Mouse (Mus musculus) heart, postnatal 25 days (tissue): ENCODE results near the gene Pacsin1. TPM values are rescaled to one million over a fixed set of nuclear protein-coding genes. Genes with fewer than 3 reads are reported as not detected.

Experiments used
- DNase-seq: peaks from one replicate; pipeline ENCODE4 v3.0.0; 2022; ENCODE audit warnings: low spot score
- intact Hi-C: fragments of 180-260 bp; cut with DNase I; formaldehyde crosslinking; loops from one replicate; pipeline ENCODE4 v1.15.1; 2025
- total RNA-seq, 2 experiments: library from RNA; stranded (reverse); gene quantifications; 2 replicates each; pipeline ENCODE4 v1.2.3; 2021

Pacsin1 gene
- total RNA-seq: under 1 TPM; 0.25 to 0.62 TPM

- intact Hi-C loops: no loop called here
Measured at GRCm38 (mm10) chr17:27655089-27656010, at the start of gene Pacsin1. TSS of gene Pacsin1 (plus strand) at chr17:27655509.

DNA sequence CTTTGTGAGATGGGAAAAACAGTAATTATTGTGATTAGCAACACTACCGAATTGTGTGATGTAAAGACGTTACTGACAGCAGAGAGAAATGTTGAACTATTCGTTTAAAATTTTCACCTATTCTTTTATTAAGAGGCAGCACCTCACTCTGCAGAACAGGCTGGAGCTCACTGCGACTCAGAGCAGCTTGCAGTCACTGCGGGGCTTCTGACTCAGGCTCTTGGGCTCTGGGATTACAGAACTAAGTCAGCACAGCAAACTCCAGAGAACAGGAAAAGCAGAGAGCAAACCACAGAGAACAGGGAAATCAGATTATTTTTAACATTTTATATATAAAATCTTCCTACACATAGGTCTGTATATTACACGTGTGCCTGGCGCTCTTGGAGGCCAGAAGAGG lies 45.7 kb upstream of the Pacsin1 start:
- no peak for DNase-seq
- intact Hi-C loops: no loop called here

More at GRCm38 (mm10) chr17:27655089-27656010, at the start of gene Pacsin1:
- no peak for DNase-seq

GRCm38 (mm10) chr17:27610679-27611518 lies 44.4 kb upstream of the Pacsin1 start:
- DNase-seq: no peak
- intact Hi-C loops: no loop called here

GRCm38 (mm10) chr17:27611519-27611884 lies 43.8 kb upstream of the Pacsin1 start:
- intact Hi-C loops: no loop called here
- DNase-seq: no peak

DNA sequence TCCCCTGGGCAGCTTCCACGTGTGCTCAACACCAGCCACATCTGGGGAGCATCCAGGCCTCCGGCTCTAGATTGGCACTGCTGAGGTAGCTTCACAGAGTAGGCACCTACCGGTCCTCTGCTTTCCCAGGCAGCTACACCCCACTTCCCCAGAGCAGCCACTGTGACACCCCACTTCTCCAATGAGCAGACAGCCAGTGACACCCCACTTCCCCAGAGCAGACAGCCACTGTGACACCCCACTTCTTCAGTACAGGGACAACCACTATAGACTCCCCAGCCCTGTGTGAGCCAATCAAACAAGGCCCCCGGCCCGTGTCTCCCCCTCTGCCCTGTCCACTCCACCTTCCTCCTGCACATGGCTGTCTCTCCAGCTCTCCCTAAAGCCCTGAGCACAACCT lies 43.3 kb upstream of the Pacsin1 start:
- intact Hi-C loops: no loop called here
- DNase-seq: no peak

- no peak for DNase-seq
- intact Hi-C loops: no loop called here
Measured at GRCm38 (mm10) chr17:27613016-27613415, 42.3 kb upstream of the Pacsin1 start.

GRCm38 (mm10) chr17:27615388-27615787 lies 39.9 kb upstream of the Pacsin1 start:
- no peak for DNase-seq
- intact Hi-C loops: no loop called here

GRCm38 (mm10) chr17:27621161-27621560 lies 34.1 kb upstream of the Pacsin1 start:
- intact Hi-C loops: loop anchor here (2.0 to 5.0 kb wide), 2 partner anchors 16 to 34 kb away; no protein-coding TSS in a partner anchor
- DNase-seq: no peak

- DNase-seq: no peak
- intact Hi-C loops: loop anchor here (2.0 to 5.0 kb wide), 2 partner anchors 17 to 35 kb away; no protein-coding TSS in a partner anchor
Measured at GRCm38 (mm10) chr17:27621705-27622531, 33.4 kb upstream of the Pacsin1 start.

DNA sequence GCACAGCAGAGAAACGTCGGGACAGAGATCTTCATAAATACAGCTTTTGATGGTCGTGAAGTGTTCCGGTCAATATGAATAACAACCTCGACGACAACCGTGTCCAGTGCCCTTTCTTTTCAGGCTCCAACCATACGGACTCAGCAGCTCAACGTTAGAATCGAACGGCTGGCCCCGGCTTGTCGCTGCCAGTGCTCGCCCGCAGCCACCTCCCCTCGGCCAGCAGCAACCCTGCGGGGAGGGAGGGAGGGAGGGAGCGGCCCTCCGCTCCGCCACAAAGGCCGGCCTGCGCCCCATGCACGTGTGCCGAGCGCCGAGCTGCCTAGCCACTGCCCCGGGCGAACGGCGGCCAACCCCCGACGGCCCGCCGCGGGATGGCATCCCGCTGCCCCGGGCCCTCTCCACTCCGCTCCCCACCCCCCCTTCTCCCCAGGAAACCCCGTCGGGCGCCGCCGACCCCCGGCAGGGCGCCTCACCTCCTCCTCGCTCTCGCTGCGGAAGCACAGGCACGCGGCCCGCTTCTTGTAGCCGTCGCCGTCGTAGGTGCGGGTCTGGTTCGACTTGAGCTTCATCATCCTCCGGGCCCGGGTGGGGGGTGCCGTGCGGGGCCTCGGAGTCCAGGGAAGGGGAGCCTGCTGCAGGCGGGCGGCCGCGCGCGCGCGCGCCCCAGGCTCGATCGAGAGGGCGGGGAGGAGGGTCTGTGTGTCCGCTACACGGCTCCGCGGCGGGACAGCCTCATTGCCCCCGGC lies 32.5 kb upstream of the Pacsin1 start:
- intact Hi-C loops: loop anchor here (5.0 kb wide), 1 partner anchor 35 kb away; no protein-coding TSS in a partner anchor
- DNase-seq: no peak

GRCm38 (mm10) chr17:27623360-27624326 lies 31.7 kb upstream of the Pacsin1 start, which contains the start of gene Nudt3:
TSS of gene Nudt3 (minus strand) at chr17:27623495.
- DNase-seq: peak; percentile 82
- intact Hi-C loops: loop anchor here (5.0 kb wide), 1 partner anchor 36 kb away; no protein-coding TSS in a partner anchor

DNA sequence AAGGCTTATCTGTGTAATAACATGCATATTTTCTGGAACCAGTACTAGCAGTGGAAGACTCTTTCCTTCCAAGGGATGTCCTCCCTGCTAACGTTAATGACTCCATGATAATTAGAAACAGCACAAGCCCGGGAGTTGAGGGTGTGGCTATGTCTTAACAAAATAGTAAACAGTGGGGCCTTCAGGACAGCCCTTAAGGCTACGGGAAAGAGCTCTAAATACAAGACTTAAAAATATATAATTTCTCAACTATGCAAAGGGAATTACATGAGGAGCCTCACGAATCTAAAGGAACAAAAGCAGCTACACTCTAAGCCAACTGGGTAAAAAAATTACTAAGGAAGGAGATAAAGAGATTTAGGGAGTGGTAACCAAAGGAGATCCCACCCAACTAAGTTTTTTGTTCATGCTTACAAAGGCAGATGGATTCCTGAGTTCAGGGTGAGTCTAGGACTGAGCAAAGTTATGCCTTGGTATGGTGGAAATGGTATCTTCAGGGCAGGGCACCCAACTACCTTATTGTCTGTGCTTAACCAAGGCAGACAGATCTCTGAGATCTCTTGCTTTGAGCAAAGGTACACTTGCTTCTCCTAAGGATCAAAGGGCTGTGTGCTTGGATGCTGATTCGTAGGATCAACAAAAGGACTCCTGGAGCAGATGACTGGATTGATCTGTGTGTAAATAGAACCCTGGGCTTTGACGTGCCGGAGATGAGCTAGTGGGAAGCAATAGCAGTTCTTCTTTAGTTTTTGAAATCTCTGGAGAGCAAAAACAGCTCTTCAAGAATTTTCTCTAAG lies 29.7 kb upstream of the Pacsin1 start:
- DNase-seq: no peak
- intact Hi-C loops: no loop called here

GRCm38 (mm10) chr17:27626681-27627080 lies 28.6 kb upstream of the Pacsin1 start:
- DNase-seq: no peak
- intact Hi-C loops: no loop called here

GRCm38 (mm10) chr17:27627451-27627850 lies 27.9 kb upstream of the Pacsin1 start:
- intact Hi-C loops: no loop called here
- DNase-seq: no peak

- intact Hi-C loops: no loop called here
- no peak for DNase-seq
Measured at GRCm38 (mm10) chr17:27628376-27628775, 26.9 kb upstream of the Pacsin1 start.

DNA sequence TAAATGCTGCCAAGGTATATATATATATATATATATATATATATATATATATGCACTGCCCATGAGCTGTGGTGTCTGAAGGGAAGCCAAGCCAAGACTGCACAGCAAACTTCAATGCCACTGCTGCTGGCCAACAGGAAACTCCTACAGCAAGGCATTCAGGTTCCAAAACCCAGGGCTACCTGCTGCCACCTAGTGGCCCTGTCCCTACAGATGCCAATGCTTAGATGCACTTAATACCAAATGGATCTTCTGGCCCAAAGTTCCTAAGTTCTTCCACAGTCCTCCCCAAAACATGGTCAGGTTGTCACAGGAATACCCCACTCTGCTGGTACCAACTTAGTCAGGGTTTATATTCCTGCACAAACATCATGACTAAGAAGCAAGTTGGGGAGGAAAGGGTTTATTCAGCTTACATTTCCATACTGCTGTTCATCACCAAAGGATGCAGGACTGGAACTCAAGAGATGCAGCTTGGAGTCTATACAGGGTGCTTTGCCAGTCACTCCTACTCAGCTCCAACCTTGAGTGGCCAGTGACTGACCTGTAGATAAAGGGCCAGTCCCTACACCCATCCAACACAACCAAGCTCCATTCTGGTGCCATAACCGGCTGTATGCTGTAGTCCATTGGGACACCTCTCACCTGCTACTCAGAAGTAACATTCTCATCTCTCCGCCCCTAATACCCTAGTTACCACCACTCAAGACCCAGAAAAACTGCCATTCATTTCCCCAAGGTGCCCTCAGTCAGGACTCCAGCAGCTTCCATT lies 25.9 kb upstream of the Pacsin1 start:
- intact Hi-C loops: loop anchor here (1.0 kb wide), 3 partner anchors 59 to 95 kb away; partner anchors contain the start of gene AI413582
- DNase-seq: peak; percentile 53
